Mouse (Mus musculus): ENCODE results near the gene Trappc5. TPM values are rescaled to one million over a fixed set of nuclear protein-coding genes. Genes with fewer than 3 reads are reported as not detected.

Gene Trappc5
- polyA plus RNA-seq, 1 experiment from 2014 or later = 72.5 TPM

DNA sequence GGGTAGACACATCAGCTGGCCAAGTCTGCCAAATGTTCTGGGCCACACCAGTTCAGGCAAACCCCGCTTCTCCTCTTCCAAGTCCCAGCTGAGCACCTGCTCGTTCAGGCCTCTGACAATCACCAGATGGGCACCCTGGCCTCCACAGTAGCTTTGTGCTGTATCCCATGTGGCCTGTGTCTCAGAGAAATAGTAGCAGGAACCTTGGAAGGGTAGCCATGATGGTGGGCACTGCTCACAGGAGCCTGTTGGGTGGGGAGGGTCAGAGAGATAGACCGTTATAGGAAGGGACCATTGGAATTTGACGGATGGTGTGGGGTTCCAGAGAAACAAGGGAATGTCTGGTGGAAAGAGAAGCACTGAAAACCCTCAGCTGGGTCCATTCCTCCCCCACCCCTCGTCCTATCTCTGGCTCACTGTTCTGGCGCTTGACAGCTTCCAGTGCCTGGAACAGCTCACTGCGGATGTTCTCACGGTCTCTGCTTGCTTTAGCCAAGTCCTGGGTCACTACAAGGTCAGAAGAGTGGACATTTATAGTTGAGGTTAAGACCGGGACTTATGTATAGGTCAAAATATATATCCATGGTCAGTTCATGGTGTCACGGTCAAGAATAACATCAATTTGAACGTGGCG is 41.3 kb downstream of the Trappc5 start:
- Histone ChIP-seq H3K9me3 (replicated peaks; ENCODE audit: control insufficient read depth, low read length, poor library complexity, severe bottlenecking) (no peaks in the 10 kb centered on the region), H3K4me3 (ENCODE audit: low read depth, low read length) (no peak overlapping the region), H3K27me3 (ENCODE audit: control insufficient read depth, insufficient read depth, low read depth, low read length) (no peaks in the 10 kb centered on the region), H3K27ac (ENCODE audit: low read length) (no peak overlapping the region), H3K36me3 (ENCODE audit: control insufficient read depth, insufficient read depth, low read length) (no peaks in the 10 kb centered on the region), H3K9ac (ENCODE audit: low read depth, low read length) (no peak overlapping the region), H3K4me1 (ENCODE audit: control insufficient read depth, insufficient read depth, low read length) (no peaks in the 10 kb centered on the region), H3K4me2 (ENCODE audit: low read length) (no peak overlapping the region)
- no peak for ATAC-seq
- 86% methylated on average over 12 of the region's 12 CpGs for WGBS

DNA sequence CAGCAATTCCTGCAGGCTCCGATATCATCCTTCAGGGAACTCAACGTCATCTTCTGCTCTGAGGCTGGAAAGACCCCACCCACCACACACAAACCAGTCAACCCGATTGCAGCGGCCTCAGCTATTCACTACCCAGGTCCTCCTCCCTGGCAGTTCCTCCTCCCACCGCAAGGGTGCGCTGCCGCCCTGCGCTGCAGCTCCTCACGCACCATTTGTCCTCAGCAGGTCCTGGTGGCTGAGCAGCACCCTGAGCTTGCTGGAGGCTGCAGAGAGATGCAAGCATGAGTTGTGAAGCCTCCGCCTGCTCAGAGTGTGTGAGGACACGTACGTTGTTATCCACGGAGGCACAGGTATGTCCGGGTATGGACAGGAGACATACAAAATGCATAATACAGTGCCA is 42.5 kb downstream of the Trappc5 start:
- no peaks in the 10 kb centered on the region for H3K4me1 ChIP-seq (ENCODE audit: control insufficient read depth, insufficient read depth, low read length)
- 18% methylated on average over 14 of the region's 14 CpGs for WGBS
- ATAC-seq = no peak
- H3K27ac ChIP-seq (ENCODE audit: low read length) = no peak overlapping the region
- H3K36me3 ChIP-seq (ENCODE audit: control insufficient read depth, insufficient read depth, low read length) = no peaks in the 10 kb centered on the region
- no peak overlapping the region for H3K9ac ChIP-seq (ENCODE audit: low read depth, low read length)
- H3K4me3 ChIP-seq (ENCODE audit: low read depth, low read length) = no peak overlapping the region
- H3K27me3 ChIP-seq (ENCODE audit: control insufficient read depth, insufficient read depth, low read depth, low read length) = no peaks in the 10 kb centered on the region
- H3K9me3 ChIP-seq (replicated peaks; ENCODE audit: control insufficient read depth, low read length, poor library complexity, severe bottlenecking) = no peaks in the 10 kb centered on the region
- no peak overlapping the region for H3K4me2 ChIP-seq (ENCODE audit: low read length)

DNA sequence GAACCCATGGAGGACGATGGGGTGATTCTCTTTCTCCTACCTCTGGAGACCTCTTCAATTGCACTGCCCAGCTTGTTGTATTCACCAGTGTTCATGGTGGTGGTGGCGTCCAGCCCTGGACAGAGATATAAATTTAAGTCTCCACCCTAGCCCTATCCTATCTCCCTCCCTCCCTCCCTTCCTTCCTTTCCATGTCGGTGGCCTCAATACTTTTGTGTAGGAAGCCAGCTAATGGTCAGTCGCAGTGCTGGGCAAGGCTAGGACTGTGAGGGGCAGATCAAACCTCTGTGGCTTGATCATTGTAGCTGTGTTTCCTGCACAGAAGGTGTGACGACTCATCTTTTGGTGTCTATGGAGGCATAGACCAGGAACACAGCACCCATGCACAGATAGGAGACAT is 44.5 kb downstream of the Trappc5 start, which contains the start of gene Clec4g:
TSS of gene Clec4g (minus strand) at position 101 of the 400 bp plus-strand sequence.
- H3K9me3 ChIP-seq (replicated peaks; ENCODE audit: control insufficient read depth, low read length, poor library complexity, severe bottlenecking) = no peaks in the 10 kb centered on the region
- H3K4me1 ChIP-seq (ENCODE audit: control insufficient read depth, insufficient read depth, low read length) = no peaks in the 10 kb centered on the region
- H3K36me3 ChIP-seq (ENCODE audit: control insufficient read depth, insufficient read depth, low read length) = no peaks in the 10 kb centered on the region
- H3K4me2 ChIP-seq (ENCODE audit: low read length) = no peak within 1 kb of the TSS
- H3K4me3 ChIP-seq (ENCODE audit: low read depth, low read length) = no peak within 1 kb of the TSS
- no peak for ATAC-seq
- no peak within 1 kb of the TSS for H3K9ac ChIP-seq (ENCODE audit: low read depth, low read length)
- no peaks in the 10 kb centered on the region for H3K27me3 ChIP-seq (ENCODE audit: control insufficient read depth, insufficient read depth, low read depth, low read length)
- no peak within 1 kb of the TSS for H3K27ac ChIP-seq (ENCODE audit: low read length)
- 74% methylated on average over 5 of the region's 5 CpGs for WGBS

DNA sequence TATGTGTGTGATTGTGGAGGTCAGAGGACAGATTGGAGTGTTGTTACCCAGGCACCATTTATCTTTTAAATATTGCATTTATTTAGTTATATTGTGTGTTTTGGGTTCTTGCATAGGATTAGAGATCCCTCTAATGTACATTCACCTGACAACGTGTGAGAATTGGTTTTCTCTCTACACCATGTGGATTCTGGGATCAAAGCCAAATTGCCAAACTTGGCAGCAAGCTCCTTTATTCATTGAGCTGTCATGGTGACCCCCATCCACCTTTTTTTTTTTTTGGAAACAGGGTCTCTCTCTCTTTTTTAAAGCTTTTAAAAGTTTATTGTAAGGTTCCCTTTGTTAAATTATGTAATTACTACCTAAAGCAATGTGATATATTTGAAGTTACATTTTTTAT is 44.9 kb downstream of the Trappc5 start:
- Histone ChIP-seq H3K4me1 (ENCODE audit: control insufficient read depth, insufficient read depth, low read length) (no peaks in the 10 kb centered on the region), H3K9ac (ENCODE audit: low read depth, low read length) (no peak overlapping the region), H3K4me3 (ENCODE audit: low read depth, low read length) (no peak overlapping the region), H3K36me3 (ENCODE audit: control insufficient read depth, insufficient read depth, low read length) (no peaks in the 10 kb centered on the region), H3K4me2 (ENCODE audit: low read length) (no peak overlapping the region), H3K9me3 (replicated peaks; ENCODE audit: control insufficient read depth, low read length, poor library complexity, severe bottlenecking) (no peaks in the 10 kb centered on the region), H3K27me3 (ENCODE audit: control insufficient read depth, insufficient read depth, low read depth, low read length) (no peaks in the 10 kb centered on the region), H3K27ac (ENCODE audit: low read length) (no peak overlapping the region)
- no peak for ATAC-seq
- 54% methylated on average over 1 of the region's 1 CpGs for WGBS

Other genes with a start within 250 kb of the Trappc5 start
- gene Pex11g, start 208.6 kb upstream of the Trappc5 start, polyA plus RNA-seq (2015; fragmentation: Nextera tagmentation; extraction: Ambion mirVana) = 4.5 and 5.0 TPM in 2 replicates
- gene Tex45, start 205.4 kb upstream of the Trappc5 start, polyA plus RNA-seq (2015; fragmentation: Nextera tagmentation; extraction: Ambion mirVana) = 0.31 and 0.46 TPM in 2 replicates
- gene Zfp358, start 183.2 kb upstream of the Trappc5 start, polyA plus RNA-seq (2015; fragmentation: Nextera tagmentation; extraction: Ambion mirVana) = 65.8 and 75.3 TPM in 2 replicates
- gene Mcoln1, start 175.8 kb upstream of the Trappc5 start, polyA plus RNA-seq (2015; fragmentation: Nextera tagmentation; extraction: Ambion mirVana) = 121 and 129 TPM in 2 replicates
- gene Pnpla6, start 160.9 kb upstream of the Trappc5 start, polyA plus RNA-seq (2015; fragmentation: Nextera tagmentation; extraction: Ambion mirVana) = 43.6 and 49.8 TPM in 2 replicates
- gene C330021F23Rik, start 108.3 kb upstream of the Trappc5 start, polyA plus RNA-seq (2015; fragmentation: Nextera tagmentation; extraction: Ambion mirVana) = 0.39 and 0.60 TPM in 2 replicates
- 45.1 and 48.7 TPM in 2 replicates for gene Camsap3, start 89.0 kb upstream of the Trappc5 start, polyA plus RNA-seq (2015; fragmentation: Nextera tagmentation; extraction: Ambion mirVana)
- gene Xab2, start 55.0 kb upstream of the Trappc5 start, polyA plus RNA-seq (2015; fragmentation: Nextera tagmentation; extraction: Ambion mirVana) = 51.8 and 52.4 TPM in 2 replicates
- 63.5 and 68.0 TPM in 2 replicates for gene Pet100, start 54.8 kb upstream of the Trappc5 start, polyA plus RNA-seq (2015; fragmentation: Nextera tagmentation; extraction: Ambion mirVana)
- 1.7 and 2.5 TPM in 2 replicates for gene Pcp2, start 50.8 kb upstream of the Trappc5 start, polyA plus RNA-seq (2015; fragmentation: Nextera tagmentation; extraction: Ambion mirVana)
- gene Stxbp2, start 45.3 kb upstream of the Trappc5 start, polyA plus RNA-seq (2015; fragmentation: Nextera tagmentation; extraction: Ambion mirVana) = 41.4 and 46.2 TPM in 2 replicates
- 0.33 and 1.0 TPM in 2 replicates for gene Retn, start 20.5 kb upstream of the Trappc5 start, polyA plus RNA-seq (2015; fragmentation: Nextera tagmentation; extraction: Ambion mirVana)
- 0.19 and 0.24 TPM in 2 replicates for gene Mcemp1, start 10.5 kb upstream of the Trappc5 start, polyA plus RNA-seq (2015; fragmentation: Nextera tagmentation; extraction: Ambion mirVana)
- gene Fcor, start 3.9 kb upstream of the Trappc5 start, polyA plus RNA-seq (2015; fragmentation: Nextera tagmentation; extraction: Ambion mirVana) = 16.8 and 20.9 TPM in 2 replicates
- 0.57 and 0.63 TPM in 2 replicates for gene Fcer2a, start 17.9 kb downstream of the Trappc5 start, polyA plus RNA-seq (2015; fragmentation: Nextera tagmentation; extraction: Ambion mirVana)
- gene Clec4g, start 44.4 kb downstream of the Trappc5 start, polyA plus RNA-seq (2015; fragmentation: Nextera tagmentation; extraction: Ambion mirVana) = not detected in 2 replicates
- not detected in 2 replicates for gene Cd209a, start 72.7 kb downstream of the Trappc5 start, polyA plus RNA-seq (2015; fragmentation: Nextera tagmentation; extraction: Ambion mirVana)
- not detected in 2 replicates for gene Cd209e, start 178.0 kb downstream of the Trappc5 start, polyA plus RNA-seq (2015; fragmentation: Nextera tagmentation; extraction: Ambion mirVana)
- not detected in 2 replicates for gene Cd209d, start 202.3 kb downstream of the Trappc5 start, polyA plus RNA-seq (2015; fragmentation: Nextera tagmentation; extraction: Ambion mirVana)

Measured in midbrain, embryonic 16.5 days (tissue).